Mouse (Mus musculus) heart, embryonic 14.5 days (tissue): Measurements from ENCODE around the gene Telo2. TPM values are rescaled to one million over a fixed set of nuclear protein-coding genes. Genes with fewer than 3 reads are reported as not detected.

Experiments
- ATAC-seq: fragments of 200-750 bp; cut with Nextera tagmentation; 2 replicates; pipeline ENCODE4 v1.8.0; 2017; ENCODE audit warnings: low read depth, moderate TSS enrichment; ENCODE audit not compliant: insufficient number of reproducible peaks, insufficient read depth, low FRiP score
- H3K27ac ChIP-seq, 2 experiments: fragments of 200-500 bp in 1 of 2; fragments of 300-500 bp in 1 of 2; sonication (generic) in 1 of 2; replicated peaks in 1 of 2; 2 replicates each; pipeline ENCODE4 v1.5.1; 2012 to 2014; ENCODE audit warnings: low read depth in 2 of 2, low read length in 2 of 2, control low read depth in 1 of 2, mild to moderate bottlenecking in 1 of 2, mixed read lengths in 1 of 2; ENCODE audit not compliant: control insufficient read depth in 1 of 2, insufficient read depth in 1 of 2
- H3K27me3 ChIP-seq: fragments of 300-500 bp; sonication (generic); 2 replicates; pipeline ENCODE4 v1.6.1; 2014; ENCODE audit warnings: mild to moderate bottlenecking, low read length, control low read depth; ENCODE audit not compliant: control insufficient read depth, insufficient read depth
- H3K36me3 ChIP-seq: fragments of 300-500 bp; sonication (generic); 2 replicates; pipeline ENCODE4 v1.6.1; 2014; ENCODE audit warnings: mild to moderate bottlenecking, control low read depth, low read length, mixed read lengths; ENCODE audit not compliant: control insufficient read depth, insufficient read depth
- H3K4me1 ChIP-seq, 2 experiments: fragments of 200-500 bp in 1 of 2; fragments of 300-500 bp in 1 of 2; sonication (generic) in 1 of 2; 2 replicates each; pipeline ENCODE4 v1.6.1; 2012 to 2014; ENCODE audit warnings: low read length in 2 of 2, control low read depth in 1 of 2, mixed read lengths in 1 of 2; ENCODE audit not compliant: control insufficient read depth in 2 of 2, insufficient read depth in 2 of 2
- H3K4me2 ChIP-seq: fragments of 300-500 bp; sonication (generic); 2 replicates; pipeline ENCODE4 v1.6.1; 2014; ENCODE audit warnings: mild to moderate bottlenecking, low read length
- H3K4me3 ChIP-seq, 2 experiments: fragments of 200-500 bp in 1 of 2; fragments of 300-500 bp in 1 of 2; sonication (generic) in 1 of 2; 2 replicates each; pipeline ENCODE4 v1.5.1; 2012 to 2014; ENCODE audit warnings: low read length in 2 of 2, mild to moderate bottlenecking in 2 of 2, control low read depth in 1 of 2, low read depth in 1 of 2, moderate library complexity in 1 of 2; ENCODE audit not compliant: control insufficient read depth in 1 of 2, insufficient read depth in 1 of 2
- H3K9ac ChIP-seq: fragments of 300-500 bp; sonication (generic); 2 replicates; pipeline ENCODE4 v1.6.1; 2014; ENCODE audit warnings: mild to moderate bottlenecking, low read length
- H3K9me3 ChIP-seq: fragments of 300-500 bp; sonication (generic); 2 replicates; pipeline ENCODE4 v1.6.1; 2016; ENCODE audit warnings: low read length, control low read depth; ENCODE audit not compliant: control insufficient read depth
- WGBS: fragments of 180-500 bp; shearing (Covaris S2); extraction: QIAGEN DNeasy Blood & Tissue Kit; methylation state at CpG from one replicate; pipeline ENCODE4 v1.1.7; 2014; 5-methylcytosine and 5-hydroxymethylcytosine counted together
- polyA plus RNA-seq: library from polyadenylated mRNA; unstranded; fragments of >200 nt; fragmentation: Nextera tagmentation; extraction: Ambion mirVana; gene quantifications from 2 replicates; pipeline ENCODE4 v1.2.1, GENCODE M21; 2014

The Telo2 gene
- polyA plus RNA-seq, 1 experiment from 2014 or later: 27.8 TPM

DNA sequence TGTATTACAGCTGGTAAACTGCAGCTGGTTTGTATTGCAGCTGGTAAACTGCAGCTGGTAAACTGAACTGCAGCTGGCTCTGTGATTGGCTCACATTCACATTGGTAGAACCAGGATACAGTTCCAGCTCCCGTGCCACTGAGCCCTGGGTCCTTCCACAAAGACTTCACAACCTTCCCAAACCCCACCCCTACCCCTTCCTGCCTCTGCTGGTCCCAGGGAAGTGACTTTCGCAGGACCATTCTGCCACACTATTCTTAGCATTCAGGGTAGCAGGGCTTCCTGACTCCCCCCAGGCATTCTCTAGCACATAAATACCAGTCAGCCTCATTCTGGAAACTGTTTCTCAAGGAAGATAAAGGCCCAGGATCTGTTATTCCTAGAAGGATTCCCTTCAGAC is 47.1 kb downstream of the Telo2 start:
- Histone ChIP-seq H3K4me3 (no peak overlapping the region), H3K4me2 (no peak overlapping the region), H3K9me3 (no peaks in the 10 kb centered on the region), H3K9ac (no peak overlapping the region), H3K36me3 (peaks cover 18% of the 10 kb centered on the region; the same call in 1 of the 2 replicates), H3K27me3 (no peaks in the 10 kb centered on the region), H3K27ac (peak overlapping the region; percentile 4 to 77; a peak in 2 of 4 replicates), H3K4me1 (peaks cover 20 to 35% of the 10 kb centered on the region in 2 experiments)
- no peak for ATAC-seq
- 48% methylated on average over 2 of the region's 2 CpGs for WGBS

DNA sequence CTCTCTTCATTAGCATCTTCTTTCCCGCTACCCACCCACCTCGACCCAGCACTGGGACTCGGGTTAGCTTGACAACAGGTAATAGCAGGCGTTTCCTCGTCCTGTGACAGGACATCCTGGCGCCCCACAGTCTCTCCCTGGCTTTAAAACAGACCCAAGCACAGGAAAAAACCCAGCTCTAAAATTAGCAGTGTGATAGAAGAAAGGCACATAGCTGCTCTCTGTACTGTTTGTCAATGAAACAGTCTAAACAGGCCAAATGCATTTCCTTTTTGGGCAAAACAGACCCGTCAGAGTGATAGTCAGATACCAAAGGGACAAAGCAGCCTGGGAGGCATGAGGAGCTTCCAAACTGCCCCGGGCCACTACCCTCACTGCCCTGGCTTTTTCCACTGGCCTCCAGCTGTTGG is 48.3 kb downstream of the Telo2 start:
- no peak overlapping the region for H3K4me3 ChIP-seq
- H3K4me1 ChIP-seq: peaks cover 16 to 33% of the 10 kb centered on the region in 2 experiments
- H3K27me3 ChIP-seq: no peaks in the 10 kb centered on the region
- ATAC-seq: peak; percentile 60
- no peaks in the 10 kb centered on the region for H3K9me3 ChIP-seq
- H3K4me2 ChIP-seq: no peak overlapping the region
- peak overlapping the region; percentile 72 to 77 for H3K27ac ChIP-seq
- H3K9ac ChIP-seq: peak overlapping the region; percentile 2; the same call in 1 of the 2 replicates
- peaks cover 25% of the 10 kb centered on the region for H3K36me3 ChIP-seq
- WGBS: 23% methylated on average over 8 of the region's 8 CpGs

DNA sequence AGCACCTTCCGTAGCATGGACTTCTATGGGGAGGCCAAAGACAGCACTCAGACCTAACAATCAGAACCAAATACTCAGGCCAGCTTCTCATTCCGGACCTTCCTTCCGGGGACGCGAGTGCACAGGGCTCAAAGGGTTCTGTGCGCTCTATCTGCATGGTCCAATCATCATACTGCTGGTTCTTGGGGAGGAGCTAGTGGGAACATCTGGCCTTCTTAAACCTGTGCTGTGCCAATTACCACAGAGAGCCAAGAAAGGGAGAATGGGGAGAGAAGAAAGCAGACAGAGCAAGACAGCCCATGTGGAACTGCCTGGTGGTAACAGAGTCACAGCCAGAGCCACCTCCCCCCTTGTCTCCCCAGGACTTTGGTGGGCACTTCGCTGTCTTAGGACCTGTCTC is 49.2 kb downstream of the Telo2 start:
- Histone ChIP-seq H3K4me1 (peaks cover 17 to 32% of the 10 kb centered on the region in 2 experiments), H3K27me3 (no peaks in the 10 kb centered on the region), H3K27ac (no peak overlapping the region), H3K4me2 (no peak overlapping the region), H3K9me3 (no peaks in the 10 kb centered on the region), H3K4me3 (no peak overlapping the region), H3K36me3 (peaks cover 33% of the 10 kb centered on the region), H3K9ac (no peak overlapping the region)
- ATAC-seq: no peak
- 85% methylated on average over 7 of the region's 7 CpGs for WGBS

DNA sequence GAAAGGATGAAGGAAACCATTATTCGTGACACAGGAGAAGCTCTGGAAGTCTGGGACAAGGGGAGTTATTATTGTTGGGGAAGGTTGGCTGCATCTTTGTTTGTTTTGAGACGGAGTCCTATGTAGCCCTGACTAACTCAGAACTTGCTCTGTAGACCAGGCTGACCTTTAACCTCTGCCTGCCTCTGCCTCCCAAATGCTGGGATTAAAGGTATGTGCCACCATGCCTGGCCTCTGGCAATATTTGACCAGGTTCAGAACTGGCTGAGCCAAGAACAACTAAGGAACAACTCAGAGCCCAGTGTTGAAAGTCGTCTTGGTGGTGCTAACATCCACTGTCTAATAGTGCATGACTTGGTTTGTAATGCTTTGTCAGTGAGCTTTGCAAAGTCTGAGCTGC is 50.6 kb downstream of the Telo2 start:
- ATAC-seq: no peak
- Histone ChIP-seq H3K27ac (peak overlapping the region in 1 of 2 experiments; percentile 74; a peak in 3 of 4 replicates), H3K4me3 (no peak overlapping the region), H3K9ac (no peak overlapping the region), H3K36me3 (peaks cover 28% of the 10 kb centered on the region), H3K27me3 (no peaks in the 10 kb centered on the region), H3K4me2 (no peak overlapping the region), H3K4me1 (peaks cover 18 to 32% of the 10 kb centered on the region in 2 experiments), H3K9me3 (no peaks in the 10 kb centered on the region)
- 67% methylated on average over 3 of the region's 3 CpGs for WGBS

DNA sequence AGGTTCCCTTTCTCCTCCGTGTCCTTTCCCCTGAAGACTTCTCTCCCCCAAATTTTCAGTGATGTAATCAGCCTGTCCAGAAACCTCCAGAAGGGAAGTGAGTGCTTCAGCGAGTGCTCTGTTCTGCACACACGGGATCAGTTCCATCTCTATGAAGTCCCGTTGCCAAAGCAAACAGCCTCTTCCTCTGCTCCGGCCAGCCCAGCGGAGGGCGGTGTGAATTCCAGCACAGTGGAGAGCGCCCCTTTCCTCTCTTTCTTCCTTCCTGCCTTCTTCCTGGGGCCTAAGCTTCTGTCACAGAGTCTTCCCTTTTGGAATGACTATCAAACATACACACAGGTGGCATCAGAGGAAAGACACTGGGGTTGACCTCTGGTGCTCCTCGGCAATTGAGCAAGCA is 51.4 kb downstream of the Telo2 start:
- Histone ChIP-seq H3K27me3 (no peaks in the 10 kb centered on the region), H3K4me2 (0 out of 2 replicates have a peak overlapping the region, but pooled peaks have one; percentile 18), H3K9ac (no peak overlapping the region; the same call in 1 of the 2 replicates), H3K4me1 (peaks cover 18 to 32% of the 10 kb centered on the region in 2 experiments), H3K4me3 (no peak overlapping the region), H3K36me3 (peaks cover 24% of the 10 kb centered on the region), H3K9me3 (no peaks in the 10 kb centered on the region), H3K27ac (peak overlapping the region; percentile 51 to 74)
- peak; percentile 57; the same call in 1 of the 2 replicates for ATAC-seq
- 43% methylated on average over 9 of the region's 9 CpGs for WGBS

DNA sequence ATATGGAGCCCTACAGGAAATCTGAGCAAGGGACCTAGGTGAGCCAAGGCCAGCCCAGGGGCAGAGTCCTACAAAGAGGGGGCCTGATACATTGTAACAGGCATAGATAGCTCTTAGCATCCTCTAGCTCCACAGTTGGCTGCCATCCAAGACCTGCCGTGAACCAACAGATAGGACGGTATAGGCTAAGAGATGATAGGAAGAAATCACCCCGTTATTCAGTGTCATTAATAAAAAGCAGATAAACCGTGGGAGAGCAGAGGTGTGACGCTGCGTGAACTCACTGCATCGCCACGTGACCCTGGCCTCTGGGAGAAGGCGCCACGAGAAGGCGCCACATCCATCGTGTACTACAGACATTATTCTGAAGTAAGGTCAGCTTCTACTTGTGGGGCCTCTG is 51.9 kb downstream of the Telo2 start:
- no peaks in the 10 kb centered on the region for H3K27me3 ChIP-seq
- peaks cover 27% of the 10 kb centered on the region for H3K36me3 ChIP-seq
- no peaks in the 10 kb centered on the region for H3K9me3 ChIP-seq
- no peak overlapping the region; the same call in 1 of the 2 replicates for H3K9ac ChIP-seq
- H3K4me3 ChIP-seq: no peak overlapping the region
- peak overlapping the region; percentile 51 to 74 for H3K27ac ChIP-seq
- 0 out of 2 replicates have a peak overlapping the region, but pooled peaks have one; percentile 18 for H3K4me2 ChIP-seq
- peak; percentile 51; the same call in 1 of the 2 replicates for ATAC-seq
- 42% methylated on average over 12 of the region's 12 CpGs for WGBS
- peaks cover 18 to 32% of the 10 kb centered on the region in 2 experiments for H3K4me1 ChIP-seq

DNA sequence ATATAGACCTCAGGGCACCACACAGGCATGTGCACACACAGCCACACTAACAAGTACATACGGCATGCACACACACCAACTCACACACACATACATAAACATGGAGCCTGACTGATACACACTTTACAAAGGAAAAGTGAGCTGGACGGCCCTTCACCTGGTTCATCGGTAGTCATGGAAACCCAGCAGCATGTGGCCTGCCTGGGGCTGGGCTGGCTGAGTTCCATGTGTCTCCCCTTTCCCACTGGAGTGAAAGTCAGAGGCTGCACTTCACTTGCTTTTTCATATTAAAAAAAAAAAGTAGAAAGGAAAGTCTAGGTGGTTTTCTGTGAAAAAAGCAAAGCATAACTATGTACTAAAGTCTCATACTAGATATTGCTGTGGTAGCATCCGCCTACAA is 52.5 kb downstream of the Telo2 start:
- peaks cover 18 to 32% of the 10 kb centered on the region in 2 experiments for H3K4me1 ChIP-seq
- 91% methylated on average over 4 of the region's 4 CpGs for WGBS
- H3K4me3 ChIP-seq: no peak overlapping the region
- H3K4me2 ChIP-seq: no peak overlapping the region
- H3K9ac ChIP-seq: no peak overlapping the region
- peak overlapping the region in 1 of 2 experiments; percentile 74; a peak in 2 of 4 replicates for H3K27ac ChIP-seq
- H3K27me3 ChIP-seq: no peaks in the 10 kb centered on the region
- H3K9me3 ChIP-seq: no peaks in the 10 kb centered on the region
- peaks cover 33% of the 10 kb centered on the region for H3K36me3 ChIP-seq
- no peak for ATAC-seq

DNA sequence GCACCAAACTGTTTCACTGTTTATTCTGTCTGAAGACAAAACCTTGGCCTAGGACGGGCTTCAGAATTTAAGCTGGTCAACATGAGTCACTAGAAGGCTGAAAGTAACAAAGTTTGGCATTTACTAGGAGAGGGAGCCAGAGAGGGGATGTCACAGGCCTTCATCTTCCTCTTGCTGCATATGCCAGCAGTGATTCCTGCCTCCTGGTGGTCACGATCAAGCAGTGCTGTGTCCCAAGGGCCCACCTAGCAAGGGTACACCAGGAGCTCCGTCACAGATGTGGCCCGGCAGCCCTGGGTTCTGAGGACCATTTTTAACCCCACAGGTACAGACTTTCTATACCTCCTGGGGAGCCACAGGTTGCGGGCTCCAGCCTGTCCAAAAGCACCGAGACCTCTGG is 58.7 kb downstream of the Telo2 start:
- no peaks in the 10 kb centered on the region for H3K27me3 ChIP-seq
- peaks cover 0 to 2% of the 10 kb centered on the region in 2 experiments; a peak in 1 of 4 replicates for H3K4me1 ChIP-seq
- no peak overlapping the region for H3K27ac ChIP-seq
- no peak overlapping the region for H3K4me3 ChIP-seq
- H3K9me3 ChIP-seq: no peaks in the 10 kb centered on the region
- H3K36me3 ChIP-seq: peaks cover 74% of the 10 kb centered on the region
- WGBS: 83% methylated on average over 6 of the region's 6 CpGs
- no peak overlapping the region for H3K9ac ChIP-seq
- no peak for ATAC-seq
- H3K4me2 ChIP-seq: no peak overlapping the region
